Mouse (Mus musculus) neural tube, embryonic 12.5 days (tissue): ENCODE measurements around the gene Specc1. TPM values are rescaled to one million over a fixed set of nuclear protein-coding genes. Genes with fewer than 3 reads are reported as not detected.

Experiments used
- ATAC-seq: fragments of 200-750 bp; cut with Nextera tagmentation; 2 replicates; pipeline ENCODE4 v1.8.0; 2017; ENCODE audit warnings: low read depth, mild to moderate bottlenecking, moderate TSS enrichment, moderate library complexity; ENCODE audit not compliant: low FRiP score
- H3K27ac ChIP-seq: fragments of 300-500 bp; sonication (generic); 2 replicates; pipeline ENCODE4 v1.5.1; 2016
- H3K27me3 ChIP-seq: fragments of 300-500 bp; sonication (generic); replicated peaks from 2 replicates; pipeline ENCODE4 v1.6.1; 2016; ENCODE audit warnings: mild to moderate bottlenecking
- H3K36me3 ChIP-seq: fragments of 300-500 bp; sonication (generic); 2 replicates; pipeline ENCODE4 v1.6.1; 2016; ENCODE audit warnings: mild to moderate bottlenecking
- H3K4me1 ChIP-seq: fragments of 300-500 bp; sonication (generic); 2 replicates; pipeline ENCODE4 v1.6.1; 2016
- H3K4me2 ChIP-seq: fragments of 300-500 bp; sonication (generic); replicated peaks from 2 replicates; pipeline ENCODE4 v1.6.1; 2016; ENCODE audit warnings: mild to moderate bottlenecking
- H3K4me3 ChIP-seq: fragments of 300-500 bp; sonication (generic); 2 replicates; pipeline ENCODE4 v1.5.1; 2016
- H3K9ac ChIP-seq: fragments of 300-500 bp; sonication (generic); 2 replicates; pipeline ENCODE4 v1.6.1; 2016; ENCODE audit warnings: mild to moderate bottlenecking
- H3K9me3 ChIP-seq: fragments of 300-500 bp; sonication (generic); 2 replicates; pipeline ENCODE4 v1.6.1; 2016; ENCODE audit warnings: mild to moderate bottlenecking
- WGBS: fragments of 180-500 bp; shearing (Covaris S2); methylation state at CpG from one replicate; pipeline ENCODE4 v1.1.7; 2016; 5-methylcytosine and 5-hydroxymethylcytosine counted together
- polyA plus RNA-seq: library from polyadenylated mRNA; unstranded; fragments of >200 nt; fragmentation: Nextera tagmentation; extraction: Ambion mirVana; gene quantifications from 2 replicates; pipeline ENCODE4 v1.2.1, GENCODE M21; 2016

Gene Specc1
- polyA plus RNA-seq, 1 experiment from 2014 or later: 14.1 TPM

DNA sequence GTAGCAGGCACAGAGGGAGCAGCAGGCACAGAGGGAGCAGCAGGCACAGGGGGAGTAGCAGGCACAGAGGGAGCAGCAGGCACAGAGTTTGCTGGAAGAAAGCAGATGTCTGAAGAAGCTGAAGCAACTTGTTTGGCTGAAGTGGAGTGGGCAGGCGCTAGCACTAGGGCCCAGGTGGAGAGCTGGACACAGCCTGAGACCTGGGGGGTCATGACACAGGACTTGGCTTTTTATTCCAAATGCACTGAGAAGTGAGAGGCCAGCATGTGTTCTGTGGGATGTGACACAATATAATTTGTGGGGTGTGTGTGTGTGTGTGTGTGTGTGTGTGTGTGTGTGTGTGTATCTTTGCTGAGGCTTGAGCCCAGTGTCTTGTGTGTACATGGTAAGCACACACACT, 64.3 kb downstream of the Specc1 start:
- Histone ChIP-seq H3K27ac (no peak overlapping the region), H3K4me3 (no peak overlapping the region)
- ATAC-seq: no peak

DNA sequence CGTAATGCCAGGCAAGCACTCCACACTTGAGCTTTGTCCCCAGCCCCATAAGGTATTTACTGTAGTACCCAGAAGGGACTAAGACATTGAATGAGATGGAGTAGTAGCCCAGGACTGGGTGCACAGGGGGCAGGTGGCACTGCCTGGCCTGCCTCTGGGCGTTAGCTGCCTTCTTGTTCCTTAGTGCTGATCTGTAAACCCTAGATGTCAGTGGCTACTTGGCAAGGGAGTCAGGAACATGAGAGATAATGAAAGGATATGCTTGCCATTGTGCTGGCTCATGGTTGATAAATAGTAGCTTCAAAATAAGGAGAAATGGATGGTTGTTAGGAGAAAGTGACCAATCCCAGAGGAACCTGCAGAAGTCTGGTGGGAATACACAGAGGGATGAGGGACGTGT, 65.5 kb downstream of the Specc1 start:
- Histone ChIP-seq H3K4me2 (no peak overlapping the region), H3K27ac (no peak overlapping the region), H3K4me1 (0 out of 2 replicates have a peak, but pooled peaks cover 9% of the 10 kb centered on the region), H3K9me3 (no peaks in the 10 kb centered on the region), H3K4me3 (no peak overlapping the region), H3K9ac (no peak overlapping the region), H3K27me3 (no peaks in the 10 kb centered on the region), H3K36me3 (no peaks in the 10 kb centered on the region)
- no peak for ATAC-seq
- 90% methylated on average over 3 of the region's 3 CpGs for WGBS

More for the DNA sequence above, 64.3 kb downstream of the Specc1 start:
- Histone ChIP-seq H3K4me2 (no peak overlapping the region), H3K36me3 (no peaks in the 10 kb centered on the region), H3K9ac (no peak overlapping the region), H3K27me3 (no peaks in the 10 kb centered on the region), H3K4me1 (0 out of 2 replicates have a peak, but pooled peaks cover 9% of the 10 kb centered on the region), H3K9me3 (no peaks in the 10 kb centered on the region)
- 82% methylated on average over 1 of the region's 1 CpGs for WGBS

DNA sequence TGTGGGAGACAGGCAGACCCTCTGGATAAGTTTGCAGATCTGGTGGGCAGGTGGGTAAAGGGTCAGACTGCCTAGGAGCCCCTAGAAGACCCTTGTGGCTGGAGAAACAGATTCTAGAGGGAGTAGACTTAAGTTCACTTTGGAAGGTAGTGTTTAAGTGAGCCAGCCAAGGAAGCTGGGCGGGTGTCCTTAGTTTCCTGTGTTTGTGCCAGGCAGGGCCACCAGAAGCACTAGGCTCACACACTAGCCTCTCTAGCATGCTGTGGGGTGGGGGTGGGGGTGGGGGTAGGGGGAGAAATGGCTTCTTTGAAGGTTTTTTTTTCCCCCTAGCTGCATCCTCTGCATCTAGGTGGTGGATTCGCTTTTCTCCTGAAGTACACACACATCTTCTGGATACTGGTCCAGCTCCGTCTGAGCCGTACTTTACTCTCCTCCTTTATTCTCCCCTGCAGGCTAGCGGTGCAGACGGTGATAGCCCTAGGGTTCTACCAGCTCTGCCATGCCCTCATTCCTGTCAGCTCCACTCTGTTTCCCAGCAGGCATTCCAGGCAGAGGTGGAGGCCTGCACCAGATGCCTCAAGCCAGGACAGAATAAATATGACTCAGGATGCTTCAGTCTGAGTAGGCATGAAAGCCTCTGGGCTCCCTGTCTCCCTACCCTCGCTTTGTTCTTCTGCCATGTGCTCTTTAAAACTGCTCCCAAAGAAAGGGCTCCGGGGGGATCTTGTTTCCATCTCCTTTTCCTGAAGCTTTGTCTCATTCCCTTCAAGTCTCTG, 66.3 kb downstream of the Specc1 start:
- Histone ChIP-seq H3K9ac (no peak overlapping the region), H3K9me3 (no peaks in the 10 kb centered on the region), H3K36me3 (no peaks in the 10 kb centered on the region), H3K27me3 (no peaks in the 10 kb centered on the region), H3K4me2 (no peak overlapping the region), H3K4me3 (no peak overlapping the region), H3K27ac (no peak overlapping the region), H3K4me1 (0 out of 2 replicates have a peak, but pooled peaks cover 9% of the 10 kb centered on the region)
- 86% methylated on average over 8 of the region's 8 CpGs for WGBS
- ATAC-seq: no peak

DNA sequence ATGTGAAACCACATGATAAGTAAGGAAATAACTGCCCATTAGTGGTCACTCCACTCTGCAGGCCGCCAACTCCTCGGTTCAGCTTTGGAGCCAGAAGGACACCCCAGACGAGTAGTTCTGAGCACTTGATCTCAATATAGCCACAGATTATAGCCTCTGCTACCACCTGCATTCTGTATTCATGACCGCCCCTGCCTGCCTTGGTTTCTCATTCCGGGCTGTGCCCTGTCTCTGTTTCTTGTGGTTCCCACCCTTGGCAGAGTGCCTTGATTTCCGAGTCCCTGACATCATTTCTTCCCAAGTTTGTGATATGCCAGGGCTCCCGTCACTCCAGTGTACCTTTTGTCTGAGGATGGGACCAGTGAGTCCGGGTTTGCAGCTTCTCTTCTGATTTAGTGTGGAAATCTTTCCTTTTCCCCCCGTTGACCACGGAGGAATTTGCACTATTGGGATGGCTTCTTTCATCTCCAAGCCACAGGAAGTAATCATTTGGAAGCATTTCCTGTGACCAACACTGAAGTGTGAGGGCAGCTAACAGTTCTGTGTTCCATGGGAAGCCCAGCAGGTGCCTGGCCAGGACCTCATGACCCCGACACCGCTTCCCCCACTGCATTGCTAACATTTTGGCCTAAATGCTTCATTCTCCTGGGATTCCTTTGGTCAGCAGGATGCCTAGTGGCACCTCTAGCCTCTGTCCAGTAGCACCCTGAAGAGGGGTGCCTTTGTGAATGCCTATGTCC, 67.1 kb downstream of the Specc1 start:
- H3K4me1 ChIP-seq: 0 out of 2 replicates have a peak, but pooled peaks cover 9% of the 10 kb centered on the region
- H3K9me3 ChIP-seq: no peaks in the 10 kb centered on the region
- WGBS: 78% methylated on average over 12 of the region's 12 CpGs
- no peak for ATAC-seq
- H3K36me3 ChIP-seq: no peaks in the 10 kb centered on the region
- H3K27me3 ChIP-seq: no peaks in the 10 kb centered on the region
- no peak overlapping the region for H3K27ac ChIP-seq
- H3K4me3 ChIP-seq: no peak overlapping the region
- no peak overlapping the region for H3K9ac ChIP-seq
- no peak overlapping the region for H3K4me2 ChIP-seq

DNA sequence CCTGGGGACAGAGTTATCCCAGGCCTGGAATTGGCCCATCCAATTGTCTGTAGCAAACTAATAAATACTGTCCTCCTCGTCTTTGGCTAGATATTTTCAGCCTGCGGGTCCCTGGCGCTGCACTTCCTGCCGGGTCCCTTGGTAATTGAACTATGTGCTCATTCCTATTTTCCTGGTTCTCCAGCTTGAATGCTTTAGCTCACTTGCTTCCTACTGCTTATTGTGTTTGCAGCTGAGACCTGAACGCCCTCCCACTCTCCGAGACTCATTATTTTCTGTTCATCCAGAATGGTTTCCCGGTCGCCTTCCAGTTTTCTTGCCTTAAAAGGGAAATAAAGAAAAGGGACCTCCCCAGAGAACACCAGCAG, 67.7 kb downstream of the Specc1 start:
- Histone ChIP-seq H3K4me1 (0 out of 2 replicates have a peak, but pooled peaks cover 9% of the 10 kb centered on the region), H3K36me3 (no peaks in the 10 kb centered on the region), H3K9me3 (no peaks in the 10 kb centered on the region), H3K9ac (no peak overlapping the region), H3K4me2 (no peak overlapping the region), H3K27ac (no peak overlapping the region), H3K27me3 (no peaks in the 10 kb centered on the region), H3K4me3 (no peak overlapping the region)
- 59% methylated on average over 8 of the region's 8 CpGs for WGBS
- ATAC-seq: no peak

DNA sequence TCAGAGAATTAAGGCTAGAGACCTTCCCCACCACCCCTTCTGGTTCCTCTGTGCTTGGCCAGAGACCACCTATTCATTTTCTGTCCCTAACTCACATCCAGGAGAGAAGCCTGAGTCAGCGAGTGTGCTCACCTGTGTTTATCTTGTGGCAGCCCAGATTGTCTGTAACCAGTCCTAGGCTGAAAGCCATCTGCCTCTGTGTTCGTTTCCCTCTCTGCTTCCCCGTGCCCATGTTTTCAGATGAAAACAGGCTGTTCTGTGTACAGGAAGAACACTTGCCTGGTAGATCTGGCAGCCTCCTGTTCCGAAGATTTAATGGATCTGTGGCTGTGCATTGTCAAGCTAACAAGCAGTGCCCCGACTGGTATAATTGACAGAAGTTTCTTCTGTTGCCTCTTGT, 68.4 kb downstream of the Specc1 start:
- Histone ChIP-seq H3K9ac (no peak overlapping the region), H3K9me3 (no peaks in the 10 kb centered on the region), H3K4me3 (no peak overlapping the region), H3K4me1 (0 out of 2 replicates have a peak, but pooled peaks cover 11% of the 10 kb centered on the region), H3K27ac (no peak overlapping the region), H3K27me3 (no peaks in the 10 kb centered on the region), H3K4me2 (no peak overlapping the region), H3K36me3 (no peaks in the 10 kb centered on the region)
- ATAC-seq: no peak
- 70% methylated on average over 5 of the region's 5 CpGs for WGBS

DNA sequence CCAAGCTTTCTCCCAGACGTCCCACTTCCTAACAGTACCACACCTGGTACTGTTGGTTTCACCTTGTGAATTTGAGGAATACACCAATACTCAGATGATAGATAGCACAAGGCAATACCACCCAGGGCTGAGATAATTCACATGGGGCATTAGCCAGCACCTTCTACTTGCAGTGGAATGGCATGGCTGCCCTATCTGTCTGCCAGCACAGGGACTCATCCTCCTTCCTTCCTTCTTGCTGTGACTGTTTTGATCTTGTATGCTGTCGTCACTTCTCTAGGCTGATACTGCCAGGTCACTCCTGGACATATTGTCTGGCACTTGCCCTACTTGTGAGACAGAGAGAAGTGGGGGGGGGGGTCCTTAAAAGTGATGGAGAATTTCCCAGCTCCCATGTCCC, 69.2 kb downstream of the Specc1 start:
- H3K4me3 ChIP-seq: no peak overlapping the region
- H3K4me2 ChIP-seq: no peak overlapping the region
- H3K36me3 ChIP-seq: no peaks in the 10 kb centered on the region
- H3K27me3 ChIP-seq: no peaks in the 10 kb centered on the region
- H3K9ac ChIP-seq: no peak overlapping the region
- WGBS: 88% methylated on average over 2 of the region's 2 CpGs
- ATAC-seq: no peak
- H3K27ac ChIP-seq: no peak overlapping the region
- no peaks in the 10 kb centered on the region for H3K9me3 ChIP-seq
- peaks cover 14% of the 10 kb centered on the region; the same call in 1 of the 2 replicates for H3K4me1 ChIP-seq

DNA sequence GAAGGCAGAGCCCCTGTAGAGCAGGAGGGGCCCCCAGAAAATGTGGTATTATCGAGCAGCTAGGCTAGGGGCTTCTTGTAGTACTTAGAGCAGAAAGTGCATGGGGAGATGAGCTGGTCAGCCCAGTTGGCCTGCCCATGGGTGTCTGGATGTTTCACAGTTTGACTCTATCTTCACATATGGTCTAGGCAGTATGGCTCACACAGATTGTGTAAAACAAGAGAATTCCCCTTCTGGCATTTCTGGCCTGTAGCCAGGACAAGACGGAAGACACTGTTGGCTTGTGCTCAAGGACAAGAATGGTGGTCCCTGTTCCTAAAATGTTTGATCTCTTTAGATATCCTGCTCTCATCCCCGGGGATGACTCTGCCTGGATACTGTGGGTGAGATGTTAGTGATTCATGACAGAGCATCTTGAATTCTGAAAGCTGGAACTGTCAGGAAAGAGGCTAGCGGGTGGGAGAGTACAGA, 69.8 kb downstream of the Specc1 start:
- Histone ChIP-seq H3K9ac (no peak overlapping the region), H3K27ac (no peak overlapping the region), H3K9me3 (no peaks in the 10 kb centered on the region), H3K4me3 (no peak overlapping the region), H3K4me2 (no peak overlapping the region), H3K4me1 (peaks cover 14% of the 10 kb centered on the region; the same call in 1 of the 2 replicates), H3K36me3 (no peaks in the 10 kb centered on the region), H3K27me3 (no peaks in the 10 kb centered on the region)
- ATAC-seq: no peak
- 79% methylated on average over 4 of the region's 4 CpGs for WGBS

DNA sequence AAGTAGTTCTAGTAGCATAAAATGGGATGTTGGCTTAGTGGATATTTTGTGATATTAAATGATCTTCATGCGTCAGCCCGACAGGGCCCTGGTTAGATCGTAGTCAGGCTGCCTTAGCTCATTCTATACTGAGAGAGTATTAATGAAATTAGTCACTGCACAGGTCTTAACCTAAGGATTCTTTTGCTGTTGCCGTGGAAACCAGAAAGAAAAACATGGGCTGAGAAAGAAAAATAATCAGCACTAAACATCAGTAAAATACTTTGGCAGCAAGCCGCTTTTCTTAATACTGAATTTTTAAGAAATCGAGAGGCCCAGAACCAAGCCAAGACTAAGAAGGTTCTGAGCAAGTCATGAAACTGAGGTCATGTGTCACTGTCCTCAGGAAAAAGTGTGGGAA, 70.7 kb downstream of the Specc1 start:
- H3K27ac ChIP-seq: no peak overlapping the region
- no peak for ATAC-seq
- H3K9me3 ChIP-seq: no peaks in the 10 kb centered on the region
- H3K9ac ChIP-seq: no peak overlapping the region
- peaks cover 14% of the 10 kb centered on the region; the same call in 1 of the 2 replicates for H3K4me1 ChIP-seq
- H3K4me2 ChIP-seq: no peak overlapping the region
- H3K4me3 ChIP-seq: no peak overlapping the region
- H3K27me3 ChIP-seq: no peaks in the 10 kb centered on the region
- H3K36me3 ChIP-seq: no peaks in the 10 kb centered on the region
- WGBS: 85% methylated on average over 6 of the region's 6 CpGs

DNA sequence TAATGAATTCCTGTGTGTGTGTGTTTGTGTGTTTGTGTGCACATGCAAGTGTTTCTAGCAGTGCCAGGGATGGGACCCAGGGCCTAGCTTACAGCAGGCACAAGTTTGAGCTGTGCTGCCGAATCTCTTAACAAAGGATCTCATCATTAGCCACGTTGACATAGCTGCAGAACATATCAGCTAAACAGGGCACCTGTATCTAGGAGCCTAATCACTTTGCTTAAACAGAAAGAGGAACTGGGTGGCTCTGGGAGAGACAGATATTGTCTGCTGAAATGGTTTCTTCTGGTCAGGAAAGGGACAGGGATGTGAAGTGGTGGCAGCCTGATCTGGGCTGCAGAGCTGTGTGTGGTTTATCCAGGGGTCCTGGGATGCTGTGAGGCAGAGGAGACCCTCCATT, 71.1 kb downstream of the Specc1 start:
- 83% methylated on average over 2 of the region's 2 CpGs for WGBS
- ATAC-seq: no peak

DNA sequence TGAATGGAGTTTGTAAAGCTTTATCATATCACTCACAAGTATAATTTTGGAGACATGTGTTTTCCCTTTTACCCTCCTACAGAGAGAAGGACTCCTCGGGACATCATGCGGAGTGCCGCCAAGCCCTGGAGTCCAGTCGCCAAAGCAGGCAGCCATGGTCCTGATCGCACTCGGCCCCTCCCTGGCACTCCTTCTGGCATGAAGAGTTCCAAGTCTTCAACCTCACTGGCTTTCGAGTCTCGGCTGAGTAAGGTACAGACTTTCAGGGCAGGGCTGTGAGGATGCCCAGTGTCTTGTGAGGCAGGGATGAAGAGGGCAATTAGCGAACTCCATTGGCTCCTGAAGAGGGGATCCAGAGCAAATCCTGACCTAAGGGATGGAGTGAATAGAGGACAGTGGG, 72.6 kb downstream of the Specc1 start:
- Histone ChIP-seq H3K9ac (no peak overlapping the region), H3K9me3 (no peaks in the 10 kb centered on the region), H3K4me1 (peaks cover 9% of the 10 kb centered on the region; the same call in 1 of the 2 replicates), H3K27me3 (no peaks in the 10 kb centered on the region), H3K4me2 (no peak overlapping the region), H3K4me3 (no peak overlapping the region), H3K27ac (no peak overlapping the region), H3K36me3 (no peaks in the 10 kb centered on the region)
- 89% methylated on average over 9 of the region's 9 CpGs for WGBS
- ATAC-seq: no peak

More for the DNA sequence above, 71.1 kb downstream of the Specc1 start:
- Histone ChIP-seq H3K9ac (no peak overlapping the region), H3K4me1 (peaks cover 14% of the 10 kb centered on the region; the same call in 1 of the 2 replicates), H3K27ac (no peak overlapping the region), H3K27me3 (no peaks in the 10 kb centered on the region), H3K9me3 (no peaks in the 10 kb centered on the region), H3K36me3 (no peaks in the 10 kb centered on the region), H3K4me3 (no peak overlapping the region), H3K4me2 (no peak overlapping the region)

DNA sequence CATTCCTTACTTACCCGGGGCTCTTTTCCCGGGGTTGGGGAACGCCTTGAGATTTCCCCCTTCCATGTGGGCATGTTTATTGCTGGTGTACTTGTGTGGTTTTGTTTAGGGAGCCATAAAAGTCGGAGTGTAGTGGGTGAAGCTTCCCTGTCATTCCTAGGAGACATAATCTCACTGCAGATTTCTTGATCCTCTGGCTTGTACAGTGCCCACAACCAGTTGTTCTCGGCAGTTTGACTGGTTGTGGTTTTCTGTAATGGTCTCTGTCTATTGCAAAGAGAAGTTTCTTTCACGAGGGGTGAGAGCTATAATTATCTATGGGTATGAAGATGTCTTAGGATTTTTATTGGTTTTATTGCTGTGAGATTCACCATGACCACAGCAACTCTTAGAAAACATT, 78.0 kb downstream of the Specc1 start:
- Histone ChIP-seq H3K4me3 (no peak overlapping the region), H3K27me3 (no peaks in the 10 kb centered on the region), H3K36me3 (no peaks in the 10 kb centered on the region), H3K27ac (no peak overlapping the region), H3K4me2 (no peak overlapping the region), H3K9ac (no peak overlapping the region), H3K9me3 (no peaks in the 10 kb centered on the region), H3K4me1 (peaks cover 5% of the 10 kb centered on the region; the same call in 1 of the 2 replicates)
- no peak for ATAC-seq
- WGBS: 55% methylated on average over 6 of the region's 6 CpGs
